Mouse (Mus musculus) ES-E14 (cell line): ENCODE measurements around the gene C1qc. TPM values are rescaled to one million over a fixed set of nuclear protein-coding genes. Genes with fewer than 3 reads are reported as not detected.

Source experiments
- DNase-seq: peaks from one replicate; pipeline ENCODE4 v3.0.0-alpha.2; 2013; ENCODE audit warnings: low read depth, low spot score
- H3K27ac ChIP-seq: 2 replicates; pipeline ENCODE4 v1.5.1; 2012; ENCODE audit warnings: low read depth, mild to moderate bottlenecking, low read length, moderate library complexity, mixed read lengths; ENCODE audit not compliant: poor library complexity, insufficient read depth, severe bottlenecking
- H3K36me3 ChIP-seq: 2 replicates; pipeline ENCODE4 v1.6.1; 2012; ENCODE audit warnings: mild to moderate bottlenecking, low read length, moderate library complexity, mixed read lengths; ENCODE audit not compliant: control insufficient read depth, poor library complexity, insufficient read depth, severe bottlenecking
- H3K4me1 ChIP-seq, 2 experiments: fragments of 150-350 bp in 1 of 2; sonication (generic) in 1 of 2; 2 replicates each; pipeline ENCODE4 v1.6.1; 2012; ENCODE audit warnings: low read length in 2 of 2, mild to moderate bottlenecking in 1 of 2, mixed read lengths in 1 of 2; ENCODE audit not compliant: control insufficient read depth in 2 of 2, insufficient read depth in 2 of 2, poor library complexity in 1 of 2
- H3K4me3 ChIP-seq, 2 experiments: fragments of 150-350 bp in 1 of 2; sonication (generic) in 1 of 2; 2 replicates each; pipeline ENCODE4 v1.5.1; 2012; ENCODE audit warnings: low read length in 2 of 2, low read depth in 1 of 2, mild to moderate bottlenecking in 1 of 2, mixed read lengths in 1 of 2; ENCODE audit not compliant: insufficient read depth in 1 of 2, poor library complexity in 1 of 2, severe bottlenecking in 1 of 2
- H3K9ac ChIP-seq: 2 replicates; pipeline ENCODE4 v1.6.1; 2012; ENCODE audit warnings: low read depth, mild to moderate bottlenecking, low read length, mixed read lengths; ENCODE audit not compliant: poor library complexity, insufficient read depth, severe bottlenecking
- H3K9me3 ChIP-seq: fragments of 150-350 bp; sonication (generic); 2 replicates; pipeline ENCODE4 v1.6.1; 2012; ENCODE audit warnings: low read depth, mild to moderate bottlenecking, low read length; ENCODE audit not compliant: control insufficient read depth, insufficient read depth
- CHD2 ChIP-seq: IDR thresholded peaks from 2 replicates; pipeline ENCODE4 v1.6.1; 2014; ENCODE audit warnings: mild to moderate bottlenecking, low read depth, low read length, inconsistent platforms
- ZC3H11A ChIP-seq: IDR thresholded peaks from 2 replicates; pipeline ENCODE4 v1.6.1; 2012; ENCODE audit warnings: low read depth, mild to moderate bottlenecking, inconsistent platforms, low read length, borderline replicate concordance
- in situ Hi-C, 2 experiments: fragments of 600-800 bp; cut with MboI; formaldehyde crosslinking; loops; one replicate each; pipeline ENCODE4 v1.15.1; 2025; ENCODE audit warnings: low sequenced_read_pairs in 2 of 2, inconsistent platforms in 1 of 2; ENCODE audit not compliant: unreplicated experiment in 2 of 2
- total RNA-seq: library from RNA; depleted of rRNA; stranded (reverse); fragments of 300-350 nt; gene quantifications from 2 replicates; pipeline ENCODE4 v1.2.3, GENCODE M21; 2012; rRNA removed

Gene C1qc
- total RNA-seq, 1 experiment = not detected

GRCm38 (mm10) chr4:136841056-136841455 lies 51.8 kb downstream of the C1qc start:
- Histone ChIP-seq H3K9ac (no peak overlapping the region), H3K36me3 (no peaks in the 10 kb centered on the region), H3K9me3 (no peaks in the 10 kb centered on the region), H3K27ac (no peak overlapping the region), H3K4me3 (no peak overlapping the region), H3K4me1 (peaks cover 0 to 11% of the 10 kb centered on the region in 2 experiments; a peak in 1 of 4 replicates)
- peak; percentile 75 for DNase-seq
- in situ Hi-C loops = loop anchor here (5.0 to 10.0 kb wide), 2 partner anchors 164 to 166 kb away; no protein-coding TSS in a partner anchor
- peak; percentile 93 for TF ChIP-seq ZC3H11A
- TF ChIP-seq CHD2 = no peak

Other genes starting within 250 kb of the C1qc start
- 15.5 and 37.5 TPM in 2 replicates for gene Ephb2, start 57.1 kb downstream of the C1qc start, total RNA-seq
- gene C1qb, start 6.9 kb downstream of the C1qc start, total RNA-seq = not detected in 2 replicates
- gene C1qa, start 5.7 kb upstream of the C1qc start, total RNA-seq = not detected in 2 replicates
- 1.0 and 1.5 TPM in 2 replicates for gene Epha8, start 63.8 kb upstream of the C1qc start, total RNA-seq
- gene Zbtb40, start 155.7 kb upstream of the C1qc start, total RNA-seq = 12.3 and 12.7 TPM in 2 replicates